Comparison of ENCODE assay signal across 8 mouse cellular contexts in genomic region chr12:79625699-79626554, GRCm38 (mm10).
DNase-seq lines count a peak whose midpoint lies in the region; ATAC-seq and TF ChIP-seq lines count a peak whose summit lies in the region.

No protein-coding gene starts in this region.

- no peak for TF ChIP-seq CTCF in lung, embryonic 14.5 days (IDR thresholded peaks at IDR 0.05; ENCODE audit: low read depth)
- no peak for TF ChIP-seq CTCF in bone marrow, adult 2 months (IDR thresholded peaks at IDR 0.05; ENCODE audit: control insufficient read depth, insufficient read depth, low read length)

- H3K36me3 ChIP-seq in lung, embryonic 14.5 days (ENCODE audit: insufficient read depth) = no peaks in the 10 kb centered on the region
- H3K36me3 ChIP-seq in hindbrain, embryonic 12.5 days = no peaks in the 10 kb centered on the region

- no peaks in the 10 kb centered on the region for H3K9me3 ChIP-seq in lung, embryonic 14.5 days (ENCODE audit: low read depth, low read length)
- H3K9me3 ChIP-seq in hindbrain, embryonic 12.5 days (replicated peaks) = no peaks in the 10 kb centered on the region

- H3K9ac ChIP-seq in lung, embryonic 14.5 days = no peak overlapping the region
- no peak overlapping the region for H3K9ac ChIP-seq in hindbrain, embryonic 12.5 days

- no peaks in the 10 kb centered on the region for H3K27me3 ChIP-seq in lung, embryonic 14.5 days (ENCODE audit: insufficient read depth, low read length)
- H3K27me3 ChIP-seq in hindbrain, embryonic 12.5 days = no peaks in the 10 kb centered on the region

- no peak overlapping the region for H3K4me3 ChIP-seq in lung, embryonic 14.5 days (ENCODE audit: low read depth, low read length)
- H3K4me3 ChIP-seq in bone marrow, adult 2 months (replicated peaks; ENCODE audit: control insufficient read depth, low read depth, low read length) = no peak overlapping the region
- H3K4me3 ChIP-seq in hindbrain, embryonic 12.5 days = no peak overlapping the region

- DNase-seq in lung, embryonic 14.5 days = peak; percentile 61
- DNase-seq in lung, adult 18-20 months = no peak
- no peak for DNase-seq in cerebellum, adult 11 months
- DNase-seq in B cell, adult 2 months = no peak
- no peak for DNase-seq in layer of hippocampus, adult 18-20 months (ENCODE audit: low spot score in 2 of 2)

- 40% methylated on average over 7 of the region's 7 CpGs for WGBS in lung, embryonic 14.5 days
- WGBS in bone marrow, adult 2 months = 32% methylated on average over 7 of the region's 7 CpGs
- 20% methylated on average over 7 of the region's 7 CpGs for WGBS in hindbrain, embryonic 12.5 days

- peaks cover 10% of the 10 kb centered on the region; the same call in 1 of the 2 replicates for H3K4me1 ChIP-seq in lung, embryonic 14.5 days (ENCODE audit: insufficient read depth)
- peaks cover 3% of the 10 kb centered on the region; the same call in 1 of the 2 replicates for H3K4me1 ChIP-seq in bone marrow, adult 2 months (ENCODE audit: control insufficient read depth, insufficient read depth, low read length)
- H3K4me1 ChIP-seq in hindbrain, embryonic 12.5 days = peaks cover 26% of the 10 kb centered on the region

- ATAC-seq in lung, embryonic 14.5 days (ENCODE audit: insufficient read depth) = no peak
- no peak for ATAC-seq in hindbrain, embryonic 12.5 days (ENCODE audit: low FRiP score)
- ATAC-seq in megakaryocyte, adult 5-6 weeks (ENCODE audit: poor library complexity, severe bottlenecking) = peak; percentile 34; the same call in 1 of the 2 replicates

- H3K4me2 ChIP-seq in lung, embryonic 14.5 days = no peak overlapping the region
- no peak overlapping the region for H3K4me2 ChIP-seq in hindbrain, embryonic 12.5 days (replicated peaks)

- TF ChIP-seq POLR2A in bone marrow, adult 2 months (IDR thresholded peaks at IDR 0.05; ENCODE audit: borderline replicate concordance, control insufficient read depth, low read depth, low read length) = no peak

- peak overlapping the region; percentile 84 for H3K27ac ChIP-seq in lung, embryonic 14.5 days (ENCODE audit: low read depth)
- H3K27ac ChIP-seq in bone marrow, adult 2 months (ENCODE audit: control insufficient read depth, insufficient read depth, low read depth, low read length, poor library complexity) = peak overlapping the region; percentile 37; the same call in 1 of the 2 replicates
- H3K27ac ChIP-seq in hindbrain, embryonic 12.5 days = peak overlapping the region; percentile 44; the same call in 1 of the 2 replicates
